Mouse (Mus musculus): ENCODE data around the gene Edil3. TPM values are rescaled to one million over a fixed set of nuclear protein-coding genes. Genes with fewer than 3 reads are reported as not detected.

Gene Edil3
- polyA plus RNA-seq, 1 experiment from 2014 or later: 50.1 TPM

GRCm38 (mm10) chr13:89151878-89152277 is 330.6 kb downstream of the Edil3 start:
- Histone ChIP-seq H3K9me3 (no peaks in the 10 kb centered on the region), H3K4me2 (replicated peaks) (no peak overlapping the region), H3K4me3 (replicated peaks) (no peak overlapping the region), H3K27ac (no peak overlapping the region), H3K36me3 (no peaks in the 10 kb centered on the region), H3K27me3 (no peaks in the 10 kb centered on the region), H3K4me1 (replicated peaks) (no peaks in the 10 kb centered on the region), H3K9ac (replicated peaks) (no peak overlapping the region)
- ATAC-seq: 0 out of 2 replicates have a peak, but pooled peaks have one; percentile 50
- WGBS: 70% methylated on average over 3 of the region's 3 CpGs

- no peak overlapping the region for H3K27ac ChIP-seq
- ATAC-seq: no peak
- WGBS: 89% methylated on average over 1 of the region's 1 CpGs
- no peak overlapping the region for H3K4me2 ChIP-seq (replicated peaks)
- no peaks in the 10 kb centered on the region for H3K36me3 ChIP-seq
- H3K4me3 ChIP-seq (replicated peaks): no peak overlapping the region
- H3K9ac ChIP-seq (replicated peaks): no peak overlapping the region
- H3K9me3 ChIP-seq: no peaks in the 10 kb centered on the region
- no peaks in the 10 kb centered on the region for H3K4me1 ChIP-seq (replicated peaks)
- H3K27me3 ChIP-seq: no peaks in the 10 kb centered on the region
Measured at GRCm38 (mm10) chr13:89167960-89168359, 346.7 kb downstream of the Edil3 start.

DNA sequence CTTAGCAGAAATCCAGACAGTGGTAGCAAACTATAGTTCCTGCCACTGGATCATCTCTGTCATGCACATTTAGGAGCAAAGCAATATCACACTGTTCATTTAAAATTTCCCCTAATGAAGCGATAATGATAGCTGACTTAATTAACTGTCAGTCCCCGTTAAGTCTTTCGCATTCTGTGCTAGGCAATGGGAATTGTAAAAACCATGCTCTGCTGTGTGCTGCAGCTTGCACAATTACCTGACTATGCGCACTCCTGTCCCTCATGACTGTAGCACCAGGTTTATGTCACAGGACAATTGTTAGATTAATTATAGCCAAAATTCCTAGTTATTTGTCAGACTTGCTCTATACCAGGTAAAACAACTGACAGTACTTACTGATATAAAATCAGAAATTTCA is 348.8 kb downstream of the Edil3 start:
- H3K9me3 ChIP-seq: no peaks in the 10 kb centered on the region
- H3K36me3 ChIP-seq: no peaks in the 10 kb centered on the region
- H3K27ac ChIP-seq: no peak overlapping the region
- no peak overlapping the region for H3K4me2 ChIP-seq (replicated peaks)
- no peak for ATAC-seq
- no peaks in the 10 kb centered on the region for H3K4me1 ChIP-seq (replicated peaks)
- no peak overlapping the region for H3K4me3 ChIP-seq (replicated peaks)
- no peak overlapping the region for H3K9ac ChIP-seq (replicated peaks)
- 88% methylated on average over 4 of the region's 4 CpGs for WGBS
- no peaks in the 10 kb centered on the region for H3K27me3 ChIP-seq

GRCm38 (mm10) chr13:89175154-89175553 is 353.9 kb downstream of the Edil3 start:
- no peak for ATAC-seq
- H3K4me1 ChIP-seq (replicated peaks): no peaks in the 10 kb centered on the region
- H3K4me3 ChIP-seq (replicated peaks): no peak overlapping the region
- H3K27ac ChIP-seq: no peak overlapping the region
- no peaks in the 10 kb centered on the region for H3K27me3 ChIP-seq
- WGBS: 70% methylated on average over 2 of the region's 2 CpGs
- H3K36me3 ChIP-seq: no peaks in the 10 kb centered on the region
- no peak overlapping the region for H3K4me2 ChIP-seq (replicated peaks)
- no peaks in the 10 kb centered on the region for H3K9me3 ChIP-seq
- no peak overlapping the region for H3K9ac ChIP-seq (replicated peaks)

- Histone ChIP-seq H3K36me3 (0 out of 2 replicates have a peak, but pooled peaks cover 5% of the 10 kb centered on the region), H3K4me2 (replicated peaks) (no peak overlapping the region), H3K4me3 (replicated peaks) (no peak overlapping the region), H3K27me3 (no peaks in the 10 kb centered on the region), H3K4me1 (replicated peaks) (no peaks in the 10 kb centered on the region), H3K27ac (no peak overlapping the region), H3K9me3 (no peaks in the 10 kb centered on the region), H3K9ac (replicated peaks) (no peak overlapping the region)
- 98% methylated on average over 1 of the region's 1 CpGs for WGBS
- ATAC-seq: no peak
Measured at GRCm38 (mm10) chr13:89189051-89189450, 367.8 kb downstream of the Edil3 start.

DNA sequence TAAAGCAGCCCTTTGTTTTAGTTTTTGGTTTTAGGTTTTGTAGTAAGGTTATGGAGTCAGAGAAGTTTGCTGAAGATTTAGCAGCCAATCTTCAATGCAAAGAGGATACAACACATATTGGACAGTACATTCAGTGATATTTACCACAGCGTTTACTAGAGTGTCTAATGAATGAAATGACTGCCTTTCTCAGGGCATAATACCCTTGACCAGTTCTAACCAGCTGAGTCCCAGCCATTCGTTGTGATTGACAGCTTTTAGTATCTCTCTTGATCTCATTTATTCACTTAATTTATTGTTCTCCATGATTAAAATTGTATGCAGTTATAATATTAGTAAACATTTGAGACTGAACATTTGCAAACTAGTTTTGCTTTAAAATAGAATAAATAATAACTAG is 375.7 kb downstream of the Edil3 start:
- H3K9me3 ChIP-seq: no peaks in the 10 kb centered on the region
- no peak overlapping the region for H3K27ac ChIP-seq
- no peak for ATAC-seq
- H3K27me3 ChIP-seq: no peaks in the 10 kb centered on the region
- WGBS: 42% methylated on average over 2 of the region's 2 CpGs
- H3K4me3 ChIP-seq (replicated peaks): no peak overlapping the region
- H3K9ac ChIP-seq (replicated peaks): no peak overlapping the region
- H3K4me2 ChIP-seq (replicated peaks): no peak overlapping the region
- H3K4me1 ChIP-seq (replicated peaks): no peaks in the 10 kb centered on the region
- no peaks in the 10 kb centered on the region for H3K36me3 ChIP-seq

- Histone ChIP-seq H3K4me2 (replicated peaks) (no peak overlapping the region), H3K27ac (no peak overlapping the region), H3K9me3 (no peaks in the 10 kb centered on the region), H3K9ac (replicated peaks) (no peak overlapping the region), H3K36me3 (no peaks in the 10 kb centered on the region), H3K27me3 (no peaks in the 10 kb centered on the region), H3K4me1 (replicated peaks) (no peaks in the 10 kb centered on the region), H3K4me3 (replicated peaks) (no peak overlapping the region)
- 67% methylated on average over 2 of the region's 2 CpGs for WGBS
- ATAC-seq: no peak
Measured at GRCm38 (mm10) chr13:89199275-89199674, 378.0 kb downstream of the Edil3 start.

DNA sequence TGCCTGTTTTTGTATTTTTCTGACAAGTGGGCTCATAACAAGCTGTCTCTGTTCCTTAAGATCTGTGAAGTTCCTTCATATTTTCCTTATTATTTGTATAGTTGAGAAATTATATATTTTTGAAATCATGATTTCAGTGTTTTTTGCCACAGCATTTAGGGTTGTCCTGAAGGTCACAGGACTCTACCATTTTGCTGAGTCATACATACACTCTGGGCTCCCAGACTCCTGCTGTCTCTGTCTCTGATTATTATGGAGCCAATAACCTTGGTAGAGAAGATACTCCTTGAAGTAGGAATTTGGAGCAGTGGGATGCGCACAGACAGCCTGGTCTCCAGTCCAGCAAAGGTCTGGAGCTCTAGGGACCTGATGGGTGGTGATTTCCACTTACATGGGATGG is 416.8 kb downstream of the Edil3 start:
- no peak for ATAC-seq
- 100% methylated on average over 1 of the region's 1 CpGs for WGBS
- H3K9ac ChIP-seq (replicated peaks): no peak overlapping the region

DNA sequence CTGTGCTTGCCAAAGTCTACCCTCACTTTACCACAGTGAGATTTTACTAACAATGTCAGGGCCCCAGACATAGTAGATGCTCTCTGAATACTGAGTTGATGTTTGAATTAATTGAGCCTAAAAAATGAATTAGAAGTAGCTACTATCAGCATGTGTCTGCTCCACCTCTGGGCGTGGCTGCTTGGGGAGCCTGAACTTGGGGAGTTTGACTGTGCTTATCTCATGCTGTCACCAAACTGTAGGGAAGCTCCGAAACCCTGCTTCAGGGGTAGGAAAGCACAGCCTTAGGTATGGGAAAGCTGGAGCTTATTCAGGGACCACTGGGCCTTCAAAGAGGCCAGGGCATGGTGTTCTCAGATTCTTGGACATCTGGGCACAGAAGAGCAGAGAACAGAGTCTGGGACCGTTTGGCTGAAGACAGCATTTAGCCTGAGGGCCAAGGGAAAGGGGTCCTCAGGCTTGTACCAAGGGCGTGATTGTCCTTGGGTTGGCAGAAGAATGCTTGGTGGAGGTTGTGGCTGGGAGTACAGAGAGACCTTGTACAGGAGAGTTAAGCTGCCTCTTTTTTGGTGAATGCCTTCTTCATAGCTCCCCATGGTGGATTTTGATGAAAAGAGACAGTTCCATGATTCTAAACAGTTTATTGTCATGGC is 432.8 kb downstream of the Edil3 start:
- no peaks in the 10 kb centered on the region for H3K36me3 ChIP-seq
- no peak overlapping the region for H3K4me2 ChIP-seq (replicated peaks)
- H3K27ac ChIP-seq: no peak overlapping the region
- no peak overlapping the region for H3K4me3 ChIP-seq (replicated peaks)
- H3K27me3 ChIP-seq: no peaks in the 10 kb centered on the region
- ATAC-seq: no peak
- H3K9me3 ChIP-seq: no peaks in the 10 kb centered on the region
- no peak overlapping the region for H3K9ac ChIP-seq (replicated peaks)
- 85% methylated on average over 4 of the region's 4 CpGs for WGBS
- no peaks in the 10 kb centered on the region for H3K4me1 ChIP-seq (replicated peaks)

More for the DNA sequence above, 416.8 kb downstream of the Edil3 start:
- Histone ChIP-seq H3K27me3 (no peaks in the 10 kb centered on the region), H3K27ac (no peak overlapping the region), H3K9me3 (no peaks in the 10 kb centered on the region), H3K4me1 (replicated peaks) (no peaks in the 10 kb centered on the region), H3K36me3 (no peaks in the 10 kb centered on the region), H3K4me3 (replicated peaks) (no peak overlapping the region), H3K4me2 (replicated peaks) (no peak overlapping the region)

DNA sequence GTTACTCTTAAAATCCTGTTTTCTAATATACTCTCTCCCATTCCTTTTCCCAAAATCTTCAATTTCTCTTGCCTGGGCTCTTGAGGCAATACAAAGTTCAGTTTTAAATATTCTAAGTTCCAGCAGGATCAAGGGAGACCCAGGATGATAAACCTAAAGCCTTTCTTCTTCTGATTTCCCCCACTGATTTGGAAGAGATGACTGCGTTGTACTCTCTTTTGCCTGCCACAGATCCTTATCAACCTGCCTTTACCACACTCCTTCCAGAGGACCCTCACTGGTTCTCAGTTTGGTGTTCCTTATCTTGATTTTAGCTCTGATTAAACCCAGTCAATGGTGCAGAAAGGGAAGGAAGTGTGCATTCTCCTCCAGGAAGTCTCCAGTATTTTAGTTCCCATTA is 435.6 kb downstream of the Edil3 start:
- Histone ChIP-seq H3K36me3 (no peaks in the 10 kb centered on the region), H3K4me1 (replicated peaks) (no peaks in the 10 kb centered on the region), H3K9ac (replicated peaks) (no peak overlapping the region), H3K27me3 (no peaks in the 10 kb centered on the region), H3K9me3 (no peaks in the 10 kb centered on the region), H3K4me2 (replicated peaks) (no peak overlapping the region), H3K27ac (no peak overlapping the region), H3K4me3 (replicated peaks) (no peak overlapping the region)
- 93% methylated on average over 1 of the region's 1 CpGs for WGBS
- ATAC-seq: no peak

DNA sequence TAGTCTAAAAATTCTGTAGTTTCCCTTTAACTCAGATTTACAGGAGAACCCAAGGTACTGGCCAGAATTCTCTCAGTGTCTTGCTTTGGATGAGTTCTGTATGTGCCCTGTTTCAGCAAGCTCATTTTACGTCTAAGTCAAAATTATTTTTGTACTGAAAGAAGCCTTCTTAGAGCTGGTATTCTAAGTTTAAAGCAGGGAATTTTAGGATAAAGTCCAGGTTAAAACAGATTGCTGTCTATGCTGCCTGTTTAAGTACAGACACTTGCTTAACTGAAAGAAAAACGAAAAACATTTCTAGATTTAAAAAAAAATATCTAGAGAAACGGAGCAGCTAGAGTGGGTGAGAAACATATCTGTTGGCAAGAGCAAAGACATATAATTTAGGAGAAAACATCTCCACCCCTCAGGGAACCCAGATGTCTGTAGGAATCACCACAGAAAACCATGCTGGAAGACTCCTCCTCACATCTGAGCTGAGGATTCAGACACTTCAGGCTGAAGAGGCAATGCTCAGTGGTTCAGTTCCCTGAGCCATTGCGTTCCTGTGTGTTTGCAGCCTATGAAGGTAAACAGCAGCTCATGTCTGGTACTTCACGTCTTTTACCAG is 465.5 kb downstream of the Edil3 start:
- Histone ChIP-seq H3K27ac (no peak overlapping the region), H3K36me3 (no peaks in the 10 kb centered on the region), H3K9ac (replicated peaks) (no peak overlapping the region), H3K9me3 (no peaks in the 10 kb centered on the region), H3K4me1 (replicated peaks) (no peaks in the 10 kb centered on the region), H3K4me3 (replicated peaks) (no peak overlapping the region), H3K4me2 (replicated peaks) (no peak overlapping the region), H3K27me3 (no peaks in the 10 kb centered on the region)
- WGBS: 82% methylated on average over 5 of the region's 5 CpGs
- no peak for ATAC-seq

DNA sequence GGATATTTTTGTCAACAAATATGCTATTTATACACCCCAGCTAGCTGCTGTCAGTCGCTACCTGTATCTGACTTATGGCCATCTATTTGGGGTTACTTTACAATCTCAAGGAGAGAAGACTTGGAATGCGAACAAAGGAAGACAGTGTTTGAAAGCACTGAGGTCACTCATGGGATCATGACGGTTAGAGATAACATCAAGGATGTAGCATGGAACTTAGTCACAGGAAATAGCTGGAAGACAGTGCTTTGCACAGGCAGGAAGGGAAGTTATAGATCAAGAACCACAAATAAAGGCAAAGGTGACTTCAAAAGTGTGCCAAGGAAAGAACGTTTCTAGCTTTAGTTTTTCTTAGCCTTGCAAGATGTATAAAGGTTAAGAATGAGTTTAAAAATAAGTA is 466.9 kb downstream of the Edil3 start:
- no peak for ATAC-seq
- no peaks in the 10 kb centered on the region for H3K36me3 ChIP-seq
- WGBS: 85% methylated on average over 4 of the region's 4 CpGs
- H3K27me3 ChIP-seq: no peaks in the 10 kb centered on the region
- H3K4me2 ChIP-seq (replicated peaks): no peak overlapping the region
- no peak overlapping the region for H3K4me3 ChIP-seq (replicated peaks)
- no peaks in the 10 kb centered on the region for H3K4me1 ChIP-seq (replicated peaks)
- H3K9me3 ChIP-seq: no peaks in the 10 kb centered on the region
- H3K9ac ChIP-seq (replicated peaks): no peak overlapping the region
- H3K27ac ChIP-seq: no peak overlapping the region

GRCm38 (mm10) chr13:89321155-89321554 is 499.9 kb downstream of the Edil3 start:
- Histone ChIP-seq H3K9me3 (no peaks in the 10 kb centered on the region), H3K9ac (replicated peaks) (no peak overlapping the region), H3K27ac (no peak overlapping the region), H3K4me3 (replicated peaks) (no peak overlapping the region), H3K27me3 (no peaks in the 10 kb centered on the region), H3K36me3 (no peaks in the 10 kb centered on the region), H3K4me1 (replicated peaks) (no peaks in the 10 kb centered on the region), H3K4me2 (replicated peaks) (no peak overlapping the region)
- ATAC-seq: no peak
- 82% methylated on average over 1 of the region's 1 CpGs for WGBS

Data from midbrain, embryonic 13.5 days (tissue).